Comparison of ENCODE assay signal across 21 mouse cellular contexts in genomic region chr2:16684529-16684928, GRCm38 (mm10).
"Had no signal": no experiment of that assay in that cellular context is flagged by ENCODE, and none has a peak within 500 bp of the region (broad histone marks: within the 10 kb centered on the region; RNA-seq: fewer than 3 reads in every experiment).

No protein-coding gene starts in this region.

- ATAC-seq: inflammation-experienced regulatory T-cells, adult 6 months; intestine, embryonic 16.5 days; liver, postnatal 0 days; midbrain, embryonic 15.5 days had no signal

- H3K4me2 ChIP-seq: limb, embryonic 12.5 days; limb, embryonic 15.5 days; liver, embryonic 11.5 days; midbrain, embryonic 12.5 days; midbrain, embryonic 15.5 days; neural tube, embryonic 12.5 days; neural tube, embryonic 15.5 days had no signal

- DNase-seq: kidney, adult 18-20 months; kidney, adult 9 months; kidney, postnatal 14 days; kidney, postnatal 4 days; left cerebral cortex, postnatal 4 days; liver, postnatal 0 days; right cerebral cortex, postnatal 4 days; thymus, adult 2 months; thymus, postnatal 14 days; thymus, postnatal 4 days had no signal

- H3K9ac ChIP-seq: limb, embryonic 12.5 days; limb, embryonic 15.5 days; liver, embryonic 14.5 days; liver, postnatal 0 days; midbrain, embryonic 12.5 days; midbrain, embryonic 15.5 days; neural tube, embryonic 12.5 days; neural tube, embryonic 15.5 days had no signal

- H3K27ac ChIP-seq: limb, embryonic 12.5 days; limb, embryonic 15.5 days; liver, embryonic 14.5 days; midbrain, embryonic 12.5 days; midbrain, embryonic 15.5 days; neural tube, embryonic 12.5 days; neural tube, embryonic 15.5 days; stomach, postnatal 0 days had no signal

- H3K4me1 ChIP-seq: limb, embryonic 12.5 days; limb, embryonic 15.5 days; midbrain, embryonic 12.5 days; midbrain, embryonic 15.5 days; neural tube, embryonic 12.5 days; neural tube, embryonic 15.5 days had no signal

- H3K4me3 ChIP-seq: limb, embryonic 12.5 days; limb, embryonic 15.5 days; midbrain, embryonic 12.5 days; midbrain, embryonic 15.5 days; neural tube, embryonic 12.5 days; neural tube, embryonic 15.5 days had no signal

- H3K36me3 ChIP-seq: limb, embryonic 12.5 days; limb, embryonic 15.5 days; midbrain, embryonic 12.5 days; midbrain, embryonic 15.5 days; neural tube, embryonic 12.5 days; neural tube, embryonic 15.5 days had no signal

- H3K27me3 ChIP-seq: limb, embryonic 12.5 days; limb, embryonic 15.5 days; midbrain, embryonic 12.5 days; midbrain, embryonic 15.5 days; neural tube, embryonic 12.5 days; neural tube, embryonic 15.5 days had no signal

- H3K9me3 ChIP-seq: limb, embryonic 12.5 days; limb, embryonic 15.5 days; midbrain, embryonic 12.5 days; midbrain, embryonic 15.5 days; neural tube, embryonic 12.5 days; neural tube, embryonic 15.5 days had no signal
